Mouse (Mus musculus): ENCODE data around the gene Cct4. TPM values are rescaled to one million over a fixed set of nuclear protein-coding genes. Genes with fewer than 3 reads are reported as not detected.

The Cct4 gene
- total RNA-seq, 2 experiments from 2014 or later, result 97.1 to 104 TPM

GRCm38 (mm10) chr11:23047663-23048582, 57.6 kb downstream of the Cct4 start:
- H3K27ac ChIP-seq, result no peak overlapping the region
- TF ChIP-seq CTCF (IDR thresholded peaks at IDR 0.05), result no peak
- H3K4me3 ChIP-seq, result peak overlapping the region; percentile 9; the same call in 1 of the 2 replicates
- intact Hi-C loops (cut with DNase I), result no loop called here
- DNase-seq (ENCODE audit: extremely low spot score in 1 of 2, low spot score in 2 of 2), result no peak

- Histone ChIP-seq H3K27ac (no peak overlapping the region), H3K4me3 (no peak overlapping the region)
- intact Hi-C loops (cut with DNase I), result no loop called here
- no peak for DNase-seq (ENCODE audit: extremely low spot score in 1 of 2, low spot score in 2 of 2)
- TF ChIP-seq CTCF (IDR thresholded peaks at IDR 0.05), result no peak
Measured at GRCm38 (mm10) chr11:23049642-23050041, 59.3 kb downstream of the Cct4 start.

- DNase-seq (ENCODE audit: extremely low spot score in 1 of 2, low spot score in 2 of 2), result no peak
- no peak for TF ChIP-seq CTCF (IDR thresholded peaks at IDR 0.05)
- H3K4me3 ChIP-seq, result no peak overlapping the region
Measured at GRCm38 (mm10) chr11:23052353-23052752, 62.0 kb downstream of the Cct4 start.

More at GRCm38 (mm10) chr11:23052353-23052752, 62.0 kb downstream of the Cct4 start:
- no peak overlapping the region for H3K27ac ChIP-seq
- intact Hi-C loops (cut with DNase I), result no loop called here

Other genes with a start within 250 kb of the Cct4 start
- gene B3gnt2, start 129.6 kb upstream of the Cct4 start, total RNA-seq (2021), result 10 to 100 TPM; 13.8 to 16.0 TPM
- 10 to 100 TPM; 70.0 to 75.6 TPM for gene Zrsr1, start 18.5 kb upstream of the Cct4 start, total RNA-seq (2021)
- gene Gm28048, start 8.4 kb upstream of the Cct4 start, total RNA-seq (2021), result 10 to 100 TPM in 1 of 2 experiments, 1 to 10 TPM in 1; 9.5 to 14.7 TPM
- 10 to 100 TPM; 36.7 to 47.7 TPM for gene Commd1, start 8.1 kb upstream of the Cct4 start, total RNA-seq (2021)
- 1 to 10 TPM; 4.9 to 5.0 TPM for gene Fam161a, start 17.0 kb downstream of the Cct4 start, total RNA-seq (2021)